Mouse (Mus musculus) layer of hippocampus, postnatal 36 days (tissue): ENCODE measurements around the gene Ino80e. TPM values are rescaled to one million over a fixed set of nuclear protein-coding genes. Genes with fewer than 3 reads are reported as not detected.

Source experiments
- DNase-seq, 2 experiments: peaks; one replicate each; pipeline ENCODE4 v3.0.0; 2022
- total RNA-seq, 2 experiments: library from RNA; stranded (reverse); gene quantifications; 2 replicates each; pipeline ENCODE4 v1.2.3; 2021

The Ino80e gene
- total RNA-seq, 2 experiments from 2014 or later: 53.5 to 56.0 TPM

DNA sequence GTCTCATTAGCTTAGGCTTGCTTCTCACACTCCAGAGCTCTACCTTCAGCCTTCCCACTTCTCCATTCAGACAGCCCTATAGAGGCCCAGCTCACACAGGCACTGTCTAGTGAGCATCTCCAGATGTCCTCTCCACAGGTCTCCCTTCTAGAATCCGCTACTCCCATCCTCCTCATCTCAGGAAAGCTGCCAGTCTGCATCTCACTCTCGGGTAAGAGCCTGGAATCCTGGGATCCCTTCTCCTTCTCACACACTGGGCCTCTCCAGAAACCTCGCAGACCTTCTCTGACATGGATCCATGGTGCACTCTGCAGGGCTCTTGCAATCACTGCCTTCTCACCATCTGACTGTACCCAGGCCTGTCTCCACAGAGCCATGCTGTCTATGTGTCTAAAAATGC is 6.5 kb downstream of the Ino80e start:
- DNase-seq: no peak

DNA sequence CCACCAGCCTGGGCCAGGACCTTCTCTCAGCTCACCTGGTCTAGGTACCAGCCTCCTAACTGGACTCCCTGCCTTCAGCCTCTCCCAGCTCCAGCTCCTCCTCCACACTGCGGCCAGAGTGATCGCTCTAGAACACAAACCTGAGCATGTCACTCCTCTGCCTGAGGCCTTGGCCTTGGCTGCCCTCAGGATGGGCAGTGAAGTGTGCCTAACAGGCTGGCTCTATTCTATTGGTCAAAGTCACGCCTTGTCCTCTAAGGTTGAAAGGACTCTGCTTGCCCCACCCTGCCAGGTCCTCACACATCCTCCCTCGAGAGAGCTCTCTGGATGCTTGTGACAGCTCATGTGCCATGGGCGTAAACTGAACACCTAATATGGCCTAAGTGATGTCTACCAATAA is 8.7 kb downstream of the Ino80e start:
- no peak for DNase-seq

DNA sequence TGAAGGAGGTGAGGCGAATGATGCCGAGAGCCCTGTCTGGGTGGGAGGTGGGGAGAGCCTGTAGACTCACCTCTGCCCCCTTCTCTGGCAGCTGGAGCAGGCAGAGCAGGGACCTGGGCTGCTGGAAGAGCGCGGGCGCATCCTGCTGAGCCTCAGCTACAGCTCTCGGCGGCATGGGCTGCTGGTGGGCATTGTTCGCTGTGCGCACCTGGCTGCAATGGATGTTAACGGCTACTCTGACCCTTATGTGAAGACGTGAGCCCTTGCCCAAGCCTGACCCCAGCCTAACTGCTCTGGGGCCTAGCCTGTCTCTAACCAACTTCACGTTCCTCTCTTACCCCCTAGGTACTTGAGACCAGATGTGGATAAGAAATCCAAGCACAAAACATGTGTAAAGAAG is 11.0 kb downstream of the Ino80e start:
- DNase-seq: no peak

DNA sequence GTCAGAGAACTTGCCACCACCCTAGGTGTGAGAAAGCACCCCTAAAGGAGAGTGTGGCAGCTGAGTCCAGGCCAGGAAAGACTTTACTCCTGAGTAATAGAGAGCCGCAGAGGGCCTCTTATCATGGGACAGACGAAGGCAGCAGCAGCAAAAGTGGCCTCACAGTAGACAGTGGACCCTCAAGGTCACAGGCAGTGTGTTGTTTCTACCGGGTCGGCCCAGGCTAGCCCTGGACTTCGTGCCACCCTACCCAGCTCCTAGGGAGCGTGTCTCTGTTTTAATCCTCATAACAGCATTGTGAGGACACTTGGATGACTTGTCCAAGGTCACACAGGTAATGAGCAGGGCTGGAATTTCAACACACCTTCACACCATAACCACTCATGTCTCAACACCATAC is 12.0 kb downstream of the Ino80e start:
- no peak for DNase-seq

- DNase-seq: no peak
Observed at GRCm38 (mm10) chr7:126848794-126849193, 13.4 kb downstream of the Ino80e start.

DNA sequence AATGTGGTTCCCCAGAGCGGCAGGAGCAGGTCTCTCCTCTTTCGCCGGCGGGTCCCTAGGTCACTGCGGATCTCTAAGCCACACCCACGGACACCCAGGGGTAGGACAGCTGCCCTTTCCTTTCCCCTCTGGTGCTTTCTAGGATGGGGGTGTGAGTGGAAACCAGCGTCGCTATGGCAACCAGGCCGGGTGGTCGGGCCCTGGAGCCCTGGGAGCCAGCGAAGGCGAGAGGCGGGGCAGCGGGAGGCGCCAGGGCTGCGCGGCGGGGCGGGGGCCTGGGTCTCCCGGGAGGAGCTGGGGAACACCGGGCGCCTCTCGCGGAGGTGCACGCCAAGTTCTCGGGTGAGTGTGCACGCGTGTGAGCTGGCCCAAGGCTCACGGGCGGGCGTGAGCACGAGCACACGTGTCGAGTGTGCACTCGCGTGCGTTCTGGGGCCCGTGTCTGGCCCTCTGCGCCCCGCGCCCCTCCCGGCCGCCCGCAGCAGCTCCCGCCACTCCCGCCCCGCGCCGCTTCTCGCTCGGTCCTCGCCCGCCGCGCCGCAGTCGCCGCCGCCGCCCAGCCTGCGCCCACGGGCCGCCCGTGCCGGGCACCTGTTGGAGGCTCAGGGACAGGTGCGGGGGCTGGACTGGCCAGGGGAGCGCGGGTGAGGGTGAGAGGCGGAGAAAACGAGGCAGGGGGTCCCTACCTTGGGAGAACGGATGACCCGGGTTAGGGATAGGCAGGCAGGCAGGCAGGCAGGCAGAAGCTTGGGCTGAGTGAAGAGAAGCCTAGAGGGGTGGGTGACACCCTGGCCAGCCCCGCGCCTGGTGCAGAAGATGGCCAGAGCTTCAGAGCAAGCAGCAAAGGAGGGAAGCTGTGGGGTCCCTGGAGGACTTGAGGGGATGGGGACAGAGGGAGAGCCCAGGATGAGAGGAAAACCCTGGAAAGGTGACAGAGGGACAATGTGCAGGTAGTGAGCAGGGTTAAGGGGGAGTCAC is 14.5 kb downstream of the Ino80e start:
- no peak for DNase-seq

GRCm38 (mm10) chr7:126847116-126847420 is 15.1 kb downstream of the Ino80e start, which contains the start of gene Doc2a:
TSS of gene Doc2a (plus strand) at chr7:126847416.
- no peak for DNase-seq

GRCm38 (mm10) chr7:126845516-126845915 is 16.7 kb downstream of the Ino80e start:
- DNase-seq: no peak

GRCm38 (mm10) chr7:126843276-126843675 is 18.9 kb downstream of the Ino80e start:
- DNase-seq: no peak

DNA sequence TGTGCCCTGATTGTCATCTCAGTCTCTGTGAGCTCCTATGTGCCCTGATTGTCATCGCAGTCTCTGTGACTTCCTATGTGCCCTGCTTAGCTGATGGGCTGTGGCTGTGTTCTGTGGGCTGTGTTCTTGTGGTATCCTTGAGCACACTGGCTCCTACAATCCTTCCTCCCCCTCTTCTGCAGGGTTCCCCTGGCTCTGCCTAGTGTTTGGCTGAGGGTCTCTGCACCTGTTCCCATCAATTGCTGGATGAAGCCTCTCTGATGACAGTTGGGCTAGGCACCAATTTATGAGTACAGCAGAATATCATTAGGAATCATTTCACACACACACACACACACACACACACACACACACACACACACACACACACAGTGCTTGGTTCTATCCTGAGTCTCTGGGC is 28.9 kb downstream of the Ino80e start:
- no peak for DNase-seq

- peak; percentile 71 to 72 for DNase-seq
Observed at GRCm38 (mm10) chr7:126832036-126832598, 30.1 kb downstream of the Ino80e start.

- no peak for DNase-seq
Observed at GRCm38 (mm10) chr7:126831539-126831938, 30.6 kb downstream of the Ino80e start, which contains the start of gene 4930451I11Rik. TSS of gene 4930451I11Rik (minus strand) at chr7:126831639.

DNA sequence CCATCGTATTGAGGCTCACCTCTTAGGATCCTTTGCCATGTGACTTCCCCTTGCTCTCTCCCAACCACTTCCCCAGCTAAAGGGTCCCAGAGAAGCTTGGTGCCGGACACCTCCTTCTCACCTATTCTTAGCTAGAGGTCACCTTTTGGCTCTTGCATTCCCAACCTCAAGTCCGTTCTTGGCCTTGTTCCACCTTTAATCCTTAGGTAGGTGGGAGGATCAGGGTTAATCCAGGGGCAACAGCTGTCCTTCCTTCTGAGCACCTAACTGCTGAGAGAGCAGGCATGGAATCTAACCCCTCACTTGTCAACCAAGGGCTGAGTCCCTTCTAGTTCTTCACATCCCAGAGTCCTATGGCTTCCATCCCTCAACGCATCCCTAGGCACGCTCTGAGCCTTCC is 36.2 kb downstream of the Ino80e start:
- DNase-seq: no peak

DNA sequence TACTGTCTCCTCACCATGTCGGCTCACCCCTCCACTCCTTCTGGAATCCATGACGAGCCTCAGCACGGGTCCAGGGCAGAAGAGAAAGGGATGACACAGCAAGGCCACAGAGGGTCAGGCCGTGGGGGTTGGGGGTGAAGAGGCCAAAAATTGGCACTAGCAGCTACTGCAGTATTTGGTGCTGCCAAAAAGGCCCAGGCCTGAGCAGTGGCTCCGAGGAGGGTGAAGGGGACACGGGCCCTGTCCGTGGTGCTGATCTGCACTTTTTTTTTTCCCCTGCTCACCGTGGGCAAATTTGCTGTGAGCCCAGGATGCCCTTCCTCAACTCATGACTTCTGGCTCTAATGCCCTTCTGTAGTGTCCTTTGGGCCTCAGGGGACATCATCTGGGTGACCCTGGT is 36.8 kb downstream of the Ino80e start:
- DNase-seq: no peak

GRCm38 (mm10) chr7:126823940-126824339 is 38.2 kb downstream of the Ino80e start:
- no peak for DNase-seq

- DNase-seq: no peak
Observed at GRCm38 (mm10) chr7:126823202-126823711, 38.9 kb downstream of the Ino80e start.

DNA sequence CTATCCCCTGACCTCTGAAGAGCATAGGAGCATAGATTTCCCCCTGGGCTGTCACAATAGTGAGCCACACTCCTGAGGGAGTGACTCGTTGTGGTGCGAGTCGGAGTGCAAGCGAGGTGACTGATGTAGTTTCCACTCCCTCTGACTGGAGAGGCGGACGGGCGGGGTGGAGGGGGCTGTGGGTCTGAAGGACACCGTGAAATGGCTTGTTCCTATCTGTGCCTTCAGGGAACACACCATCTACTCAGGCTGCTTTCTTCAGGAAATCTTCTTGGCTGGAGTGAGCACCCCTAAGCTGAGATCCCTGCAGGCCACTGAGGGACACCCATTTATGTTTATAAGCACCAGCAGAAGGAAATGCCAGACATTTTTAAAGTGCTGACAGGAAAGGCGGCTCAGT is 39.4 kb downstream of the Ino80e start:
- DNase-seq: no peak

GRCm38 (mm10) chr7:126821835-126822511 is 40.2 kb downstream of the Ino80e start:
- DNase-seq: peak; percentile 70 to 77

GRCm38 (mm10) chr7:126818818-126819217 is 43.4 kb downstream of the Ino80e start:
- no peak for DNase-seq

GRCm38 (mm10) chr7:126817595-126817994 is 44.6 kb downstream of the Ino80e start:
- no peak for DNase-seq

GRCm38 (mm10) chr7:126816494-126816893 is 45.7 kb downstream of the Ino80e start:
- no peak for DNase-seq

DNA sequence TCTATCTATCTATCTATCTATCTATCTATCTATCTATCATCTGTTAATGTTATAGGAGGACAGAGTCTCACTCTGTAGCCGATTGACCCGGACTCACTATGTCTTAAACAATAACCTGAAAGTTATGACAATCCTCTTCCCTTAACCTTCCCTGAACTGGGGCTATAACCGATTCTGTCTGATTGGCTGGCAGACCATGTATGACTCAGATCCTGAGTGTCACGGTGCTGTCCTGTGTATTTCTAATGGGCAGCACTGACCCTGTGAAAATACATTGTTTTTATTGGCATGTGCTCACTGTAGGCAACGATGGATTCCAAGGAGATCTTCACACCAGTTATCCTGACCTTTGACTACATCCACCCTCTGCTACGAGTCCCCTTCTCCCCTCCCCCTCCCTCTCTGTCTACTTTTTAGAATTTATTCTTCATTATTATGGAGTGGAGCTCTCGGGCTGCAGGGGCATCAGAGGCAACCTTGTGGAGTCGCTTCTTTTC is 46.4 kb downstream of the Ino80e start:
- no peak for DNase-seq
